Mouse (Mus musculus) ES-Bruce4 (cell line): ENCODE data around the gene Gria1.

Experiments
- CTCF ChIP-seq: IDR thresholded peaks from one replicate; pipeline ENCODE4 v1.8.1; 2011; ENCODE audit warnings: low read depth, low read length
- EP300 ChIP-seq: IDR thresholded peaks from 2 replicates; pipeline ENCODE4 v1.6.1; 2011; ENCODE audit warnings: low read depth, low read length; ENCODE audit not compliant: insufficient read depth

DNA sequence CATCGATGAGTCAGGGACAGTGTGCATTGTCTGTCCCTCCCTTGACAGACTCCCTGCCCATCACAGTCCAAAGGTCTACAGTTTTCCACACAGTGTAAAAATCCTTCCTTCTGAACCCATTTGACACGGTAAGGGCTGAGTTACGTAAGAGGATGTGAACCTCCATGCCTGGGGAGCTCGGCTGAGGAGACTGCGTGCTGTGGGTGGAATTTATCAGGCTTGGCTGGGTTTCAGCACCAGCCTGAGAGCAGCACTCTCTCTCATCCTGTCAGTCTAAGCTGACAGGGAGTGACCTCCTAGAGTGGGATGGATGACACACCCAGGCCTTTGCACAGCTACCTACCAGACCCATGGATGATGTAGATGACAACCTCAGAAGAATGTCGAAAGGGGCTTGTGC lies 158.9 kb downstream of the Gria1 start:
- TF ChIP-seq CTCF (no peak), EP300 (no peak)
